Mouse (Mus musculus) gastrocnemius, postnatal 10 days (tissue): ENCODE results near the gene Peg3. TPM values are rescaled to one million over a fixed set of nuclear protein-coding genes. Genes with fewer than 3 reads are reported as not detected.
A peak's percentile ranks its signal among the peaks of the same experiment; 100 is the strongest.
"Not testable (repeated sequence)": the region's sequence is repeated elsewhere in the genome, so short reads cannot be mapped to it uniquely, and the experiment has no call there.

Experiments used
- DNase-seq: peaks from one replicate; pipeline ENCODE4 v3.0.0; 2021; ENCODE audit warnings: mixed read lengths
- long read RNA-seq, 2 experiments: library from polyadenylated mRNA; stranded (forward); transcript quantifications; one replicate each; pipeline ENCODE4 v2.0.0; 2021
- total RNA-seq, 2 experiments: library from RNA; stranded (reverse); gene quantifications; 2 replicates each; pipeline ENCODE4 v1.2.3; 2021

Gene Peg3
- total RNA-seq = 100 to 1,000 TPM; 160 to 196 TPM
- long read RNA-seq, experiment 1, full-length matches to known transcripts = 3 of 36 reads
- long read RNA-seq, experiment 1, partial matches to known transcripts = 0 of 36 reads
- long read RNA-seq, experiment 1, other reads (novel, unspliced or antisense) = 33 of 36 reads
- long read RNA-seq, experiment 2, partial matches to known transcripts = 0 of 15 reads
- long read RNA-seq, experiment 2, other reads (novel, unspliced or antisense) = 15 of 15 reads

DNA sequence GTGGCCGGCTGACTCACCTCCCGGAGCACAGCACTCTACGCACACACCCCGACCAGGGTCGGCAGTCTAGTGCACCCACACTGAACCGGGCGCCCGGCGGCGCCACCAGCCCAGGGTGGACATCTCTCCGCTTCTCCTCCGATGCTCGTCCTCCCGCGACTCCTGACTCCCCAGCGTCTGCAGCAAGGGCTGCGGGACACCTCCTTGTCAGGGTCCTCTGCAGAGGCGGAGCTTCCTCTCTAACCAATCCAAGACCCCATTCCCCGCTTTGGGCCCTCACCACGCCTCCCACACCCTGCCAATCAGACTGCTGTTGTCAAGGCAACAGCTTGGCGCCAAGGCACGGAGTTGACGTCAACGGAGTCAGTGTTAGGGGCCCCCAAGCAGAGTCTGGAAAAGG, at the start of gene Peg3, which contains the start of gene Usp29:
Peg3 (minus strand) TSS at position 191 of the 400 bp plus-strand sequence.
Usp29 (plus strand) TSS at position 338 of the 400 bp plus-strand sequence.
- DNase-seq = peak; percentile 83

DNA sequence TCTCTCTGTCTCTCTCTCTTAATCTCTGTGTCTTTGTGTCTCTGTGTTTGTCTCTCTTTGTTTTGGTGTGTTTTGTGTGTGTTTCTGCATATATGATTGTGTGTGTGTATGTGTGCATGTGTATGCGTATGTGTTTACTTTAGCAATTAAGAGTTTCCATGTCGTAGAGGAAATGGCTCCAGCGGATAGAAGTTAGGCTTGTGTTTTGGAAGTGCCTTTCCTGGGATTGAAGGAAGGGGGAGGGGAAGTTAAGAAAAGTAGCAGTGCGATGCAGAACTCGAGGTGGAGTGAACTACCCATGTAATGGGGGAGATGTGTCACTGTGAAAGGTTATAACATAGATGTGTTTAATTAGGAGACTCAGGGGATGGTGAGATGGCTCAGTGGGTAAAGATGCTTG, 48.9 kb upstream of the Peg3 start:
- DNase-seq = no peak

DNA sequence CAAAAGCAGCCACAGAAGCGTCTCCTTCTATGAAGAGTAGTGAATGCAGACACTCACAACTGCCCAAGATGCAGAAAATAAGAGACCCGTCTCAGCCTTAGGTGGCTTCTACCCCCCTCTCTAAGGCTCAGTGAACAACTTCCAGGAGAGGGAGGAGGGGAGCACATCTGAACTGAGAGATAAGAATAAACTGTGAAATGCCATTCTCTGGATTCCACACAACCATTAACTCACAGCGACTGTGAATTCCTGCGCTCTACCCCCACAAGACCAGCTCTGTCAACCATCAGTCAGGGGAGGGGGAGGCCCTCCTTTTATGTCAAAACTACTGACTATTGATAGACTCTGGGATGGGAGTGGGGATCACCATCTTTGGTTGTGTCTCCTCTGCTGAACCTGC, 47.5 kb upstream of the Peg3 start:
- DNase-seq = no peak

DNA sequence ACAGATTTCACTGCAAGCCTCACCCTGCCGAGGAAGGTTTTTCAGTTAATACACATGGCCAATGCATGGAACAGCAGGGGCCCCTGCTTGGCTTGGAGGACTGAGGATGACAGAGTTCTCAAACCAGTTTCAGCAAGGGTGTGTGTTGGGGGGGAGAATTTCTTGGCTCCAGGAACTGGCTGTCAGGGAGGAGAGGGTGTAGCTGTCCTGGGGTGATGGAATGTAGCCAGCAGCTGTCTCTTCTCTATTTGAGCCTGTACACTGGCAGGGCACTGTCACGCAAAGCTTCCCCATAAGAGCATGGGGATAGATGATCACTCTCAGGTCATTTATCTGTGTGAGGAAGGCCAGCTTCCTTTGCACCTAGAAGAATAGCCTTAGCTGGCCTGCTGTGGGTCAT, 46.9 kb upstream of the Peg3 start:
- DNase-seq = peak; percentile 30

DNA sequence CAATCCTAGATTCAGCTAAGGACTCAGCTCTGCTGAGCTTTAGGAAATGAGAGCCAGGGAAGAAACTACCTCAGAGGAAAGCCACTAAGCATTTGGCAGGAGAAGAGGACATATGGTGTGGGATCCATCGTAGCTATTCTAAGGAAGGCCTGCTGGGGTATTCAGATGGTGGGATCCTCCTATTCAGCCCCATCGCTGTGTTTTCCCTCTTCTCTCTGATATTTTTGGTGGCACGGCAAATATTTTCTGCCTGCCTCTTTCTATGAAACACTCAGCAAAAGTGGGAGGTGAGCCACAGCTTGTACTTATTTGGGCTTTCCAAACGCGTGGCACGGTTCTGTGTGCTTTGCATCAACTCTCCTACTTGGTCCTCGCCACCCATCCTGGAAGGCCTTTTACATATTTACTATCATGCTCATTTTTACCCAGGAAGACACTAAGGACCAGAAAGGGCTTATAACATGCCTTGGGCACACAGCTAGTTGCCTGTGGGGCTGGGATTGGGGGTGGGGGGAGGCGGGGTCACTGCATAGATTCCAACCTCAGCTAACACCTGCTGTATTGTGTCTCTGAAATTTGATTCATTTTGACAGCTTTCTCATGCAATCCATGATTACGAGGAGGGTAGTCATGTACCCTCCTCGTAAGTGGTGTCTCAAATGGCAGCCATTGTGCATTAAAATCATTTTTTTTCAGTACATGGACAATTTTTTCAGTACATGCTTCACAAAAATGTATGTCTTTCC, 46.3 kb upstream of the Peg3 start:
- DNase-seq = no peak

DNA sequence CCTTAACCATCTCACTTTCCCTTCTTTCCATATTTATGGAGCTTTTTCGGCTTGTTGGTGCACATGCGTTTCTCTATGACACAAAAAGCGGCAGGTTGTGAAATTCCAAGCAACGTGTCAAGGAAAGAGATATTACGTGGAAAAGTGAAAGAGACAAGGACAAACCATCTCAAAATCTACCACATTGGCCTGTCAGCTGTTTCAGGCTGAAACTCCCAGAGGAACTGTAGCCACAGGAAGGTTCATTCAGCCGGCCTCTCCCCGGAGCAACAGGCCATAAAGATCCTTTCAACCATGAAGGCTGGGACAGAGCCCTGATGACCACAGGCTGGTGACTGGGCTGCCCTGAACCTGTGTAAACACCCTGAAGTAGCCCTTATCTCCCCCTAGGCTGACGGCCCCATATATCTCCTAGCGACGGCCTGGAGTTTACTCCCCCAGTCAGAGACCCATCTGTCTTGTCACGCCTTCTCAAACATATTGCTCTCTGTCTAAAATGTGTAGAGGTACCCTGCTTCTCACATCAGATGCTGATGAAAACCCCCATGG, 43.7 kb upstream of the Peg3 start:
- DNase-seq = not testable (repeated sequence)

DNA sequence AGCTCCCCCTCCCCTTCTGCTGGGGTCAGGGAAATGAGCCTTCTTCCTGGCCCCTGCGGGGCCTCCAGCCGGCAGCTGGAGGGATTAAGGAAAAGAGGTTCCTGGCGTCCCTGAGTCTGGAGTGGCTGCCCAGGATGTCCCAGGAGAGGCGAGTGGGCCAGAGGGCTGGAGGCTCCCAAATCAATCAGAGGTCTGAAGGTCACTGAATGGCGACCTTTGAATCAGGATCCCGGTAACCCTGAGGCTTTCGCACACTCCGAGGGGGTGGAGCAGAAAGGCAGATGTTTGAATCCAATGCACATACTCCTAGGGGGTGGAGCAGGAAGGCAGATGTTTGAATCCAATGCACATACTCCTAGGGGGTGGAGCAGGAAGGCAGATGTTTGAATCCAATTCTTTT, 40.1 kb upstream of the Peg3 start:
- DNase-seq = peak; percentile 53

DNA sequence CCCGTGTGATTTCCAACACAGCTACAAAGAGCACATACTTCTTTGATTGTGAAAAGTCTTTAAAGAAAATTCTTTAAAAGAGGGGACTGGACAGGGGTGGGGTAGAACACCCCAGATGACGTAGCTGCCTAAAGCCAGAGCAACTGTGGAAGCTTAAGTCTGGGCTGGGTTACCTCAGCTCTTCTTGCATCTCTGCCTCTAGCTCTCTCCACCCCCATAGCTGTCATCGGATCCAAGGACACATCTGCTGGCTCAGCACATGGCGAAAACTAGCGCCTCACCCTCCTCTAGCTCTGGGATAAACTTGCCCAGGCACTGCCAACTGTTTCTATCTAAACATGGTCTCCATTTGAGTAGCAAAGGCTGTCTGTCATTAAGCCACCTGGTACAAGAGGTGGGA, 35.0 kb upstream of the Peg3 start:
- DNase-seq = no peak

DNA sequence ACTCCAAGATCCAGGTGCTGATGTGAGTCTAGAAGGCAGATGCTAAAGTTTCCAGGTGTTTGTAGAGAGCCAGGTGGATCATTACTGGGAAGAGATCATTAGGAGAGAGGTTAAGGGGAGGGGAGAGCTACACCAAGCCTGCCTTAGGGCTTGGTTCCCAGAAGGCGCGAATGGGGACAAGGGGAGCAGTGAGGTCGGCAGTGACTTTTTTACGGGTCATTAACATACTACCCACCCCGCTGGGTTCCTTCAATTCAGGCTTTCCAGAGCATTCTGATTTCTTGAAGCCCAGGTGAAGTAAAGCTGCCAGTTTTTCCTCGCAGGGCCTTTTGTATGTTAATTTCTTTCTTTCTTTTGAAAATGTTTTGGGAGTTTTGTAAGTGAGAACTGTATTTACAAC, 29.9 kb upstream of the Peg3 start:
- no peak for DNase-seq

DNA sequence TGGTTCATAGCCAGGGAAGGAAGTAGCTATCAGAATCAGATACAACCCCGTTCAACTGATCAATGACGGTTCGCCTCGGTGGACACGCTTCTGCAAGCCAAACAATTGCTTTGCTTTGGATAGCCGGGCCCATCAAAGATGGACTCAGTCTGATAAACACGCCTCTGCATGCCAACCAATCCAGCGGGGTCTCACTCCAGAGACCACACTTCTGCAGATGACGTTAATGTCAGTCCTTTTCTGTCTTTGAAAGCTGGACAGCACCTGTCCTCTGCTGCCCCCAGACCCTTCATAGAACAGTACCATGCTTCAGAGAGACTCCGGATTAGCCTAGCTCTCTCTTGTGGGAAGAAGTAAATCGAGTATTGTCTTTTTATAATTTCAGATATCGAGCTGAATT, 29.5 kb upstream of the Peg3 start:
- DNase-seq = no peak

DNA sequence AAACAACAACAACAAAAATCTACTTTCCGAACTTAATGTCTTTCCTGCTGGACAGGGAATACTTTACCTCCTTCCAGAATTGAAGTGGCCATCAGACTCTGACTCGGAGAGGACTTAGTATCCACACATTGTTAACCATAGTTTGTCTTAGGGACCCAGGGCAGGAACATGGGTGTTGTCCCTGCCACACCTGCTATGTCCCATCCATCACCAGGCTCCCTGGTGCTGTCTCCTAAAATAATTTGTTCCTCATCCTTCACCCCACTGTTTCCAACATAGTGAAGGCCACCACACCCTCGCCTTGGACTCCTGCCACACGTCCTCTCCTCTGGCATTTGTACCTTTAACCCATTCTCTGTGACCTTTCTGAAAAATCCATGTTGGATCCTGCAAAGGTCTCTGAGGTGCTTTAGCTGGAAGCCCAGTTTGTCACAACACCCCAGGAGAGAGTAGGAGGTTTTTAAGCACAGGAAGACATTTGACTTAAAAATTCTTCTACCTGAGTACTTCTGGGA, 26.6 kb upstream of the Peg3 start:
- DNase-seq = no peak

DNA sequence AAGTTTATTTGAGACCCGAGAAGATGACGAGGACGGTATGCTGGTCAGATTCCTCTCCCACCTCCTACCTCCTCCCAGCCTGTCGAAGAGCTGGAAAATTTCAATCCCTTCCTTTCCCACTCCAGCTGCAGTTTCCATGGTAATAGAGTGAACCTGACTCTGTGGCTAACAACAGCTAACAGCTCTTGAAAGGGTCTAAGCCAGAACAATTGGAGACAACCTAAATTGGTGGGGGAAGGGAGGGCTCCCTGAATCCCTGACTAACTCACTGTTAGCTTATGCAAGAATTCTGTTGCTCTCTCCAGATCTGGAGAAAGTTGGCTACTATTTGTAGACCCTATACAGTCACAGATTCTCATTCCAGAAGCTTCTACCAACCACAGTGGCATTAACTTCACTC, 23.2 kb upstream of the Peg3 start:
- DNase-seq = no peak

DNA sequence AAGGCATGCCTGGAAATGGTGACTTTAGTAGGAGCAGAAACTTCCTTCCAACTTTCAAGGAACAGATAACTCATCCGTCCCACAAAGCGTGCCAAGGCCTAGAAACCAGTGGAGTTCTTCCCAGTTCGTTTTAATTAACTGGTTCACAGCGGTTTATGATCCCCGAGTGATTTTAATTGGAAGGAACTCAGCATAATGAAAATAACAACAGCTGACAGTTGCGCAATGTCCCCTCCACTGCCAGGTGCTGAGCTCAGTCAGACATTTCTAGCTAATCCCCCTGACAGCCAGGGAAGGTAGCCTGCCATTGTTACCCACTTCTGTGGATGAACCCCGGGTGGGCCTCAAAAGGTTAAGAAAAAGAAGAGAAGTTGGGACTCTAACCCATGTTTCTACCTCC, 19.0 kb upstream of the Peg3 start:
- DNase-seq = peak; percentile 53

DNA sequence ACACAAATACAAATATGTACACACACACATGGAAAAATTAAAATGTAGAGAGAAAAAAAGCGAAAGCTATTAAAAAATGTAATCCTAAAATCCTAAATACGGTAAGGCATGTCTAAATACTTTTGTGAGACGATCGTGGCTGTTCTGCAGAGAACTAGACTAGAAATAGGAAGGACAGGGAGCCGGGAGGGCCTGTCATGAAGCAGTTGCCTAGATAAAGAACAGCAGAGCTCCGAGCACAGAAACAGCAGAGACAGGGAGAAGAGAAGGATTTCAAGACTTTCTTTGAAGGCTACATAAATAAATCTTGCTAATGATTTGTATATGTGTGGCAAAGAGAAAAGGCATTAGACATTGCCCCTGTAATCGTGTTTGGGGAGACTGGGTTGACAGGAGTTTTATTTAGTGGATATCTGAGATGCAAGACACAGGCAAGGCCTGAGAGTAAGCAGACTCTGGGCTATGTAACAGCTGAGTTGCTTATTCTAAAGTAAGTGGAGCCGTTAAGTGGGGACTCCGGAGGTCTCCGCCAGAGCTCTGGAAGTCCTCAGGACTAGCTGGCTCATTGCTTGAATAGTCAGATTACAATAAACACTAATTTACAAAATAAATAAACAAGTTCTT, 14.2 kb upstream of the Peg3 start:
- no peak for DNase-seq

DNA sequence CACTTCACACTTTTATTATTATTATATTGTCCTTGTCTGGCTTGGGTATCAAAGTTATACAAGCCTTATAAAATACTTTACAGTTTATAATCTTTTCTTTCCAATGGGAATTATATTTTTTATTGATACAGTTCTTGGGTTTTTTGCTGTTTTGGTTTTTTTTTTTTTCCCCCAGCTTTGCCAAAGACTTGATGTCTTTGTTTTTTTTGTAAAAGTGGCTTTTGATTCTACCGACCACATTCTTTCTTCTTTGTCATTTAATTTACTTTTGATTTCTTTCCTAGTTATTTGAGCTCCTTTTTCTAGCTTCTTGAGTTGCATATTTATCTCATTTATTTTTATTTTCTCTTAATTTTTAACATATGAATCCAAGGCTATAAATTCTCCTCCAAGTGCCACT, 5.8 kb upstream of the Peg3 start:
- no peak for DNase-seq

DNA sequence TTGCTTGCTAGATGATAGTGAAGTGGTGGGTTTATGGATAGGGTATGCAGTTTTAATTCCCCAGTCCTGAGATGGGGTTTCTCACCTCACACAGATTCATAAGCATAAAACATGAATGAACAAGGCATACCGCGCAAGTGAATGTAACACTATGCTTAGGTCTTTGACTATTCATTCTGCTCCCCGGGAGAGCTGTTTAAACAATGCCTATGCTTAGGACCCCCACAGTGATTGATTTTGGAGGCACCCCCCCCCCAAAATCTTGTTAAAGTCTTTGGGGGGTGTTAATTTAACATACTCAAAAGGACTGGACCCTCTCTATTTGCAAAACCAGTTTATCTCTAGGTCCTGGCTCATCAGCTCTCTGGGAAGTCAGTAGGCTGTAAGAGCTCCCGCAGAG, 1.7 kb upstream of the Peg3 start:
- no peak for DNase-seq

DNA sequence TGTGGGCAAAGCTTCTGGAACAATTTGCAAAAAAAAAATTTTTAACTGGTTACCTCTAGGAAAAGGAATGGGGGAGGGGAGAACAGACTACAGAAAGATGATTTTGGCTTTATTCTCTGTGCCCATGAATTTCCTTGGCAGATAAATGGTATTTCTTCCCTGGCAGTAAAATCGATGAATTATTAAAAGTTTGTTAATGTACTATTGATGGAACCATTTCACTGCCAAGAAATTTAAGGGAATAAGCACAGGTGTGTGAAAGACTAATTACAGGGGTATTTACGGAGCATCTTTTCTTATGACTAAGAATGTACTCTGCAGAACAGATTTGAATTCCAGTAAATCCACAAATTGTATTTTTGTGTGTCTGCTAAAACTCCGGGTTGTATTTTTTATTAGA, 1.1 kb upstream of the Peg3 start:
- no peak for DNase-seq

DNA sequence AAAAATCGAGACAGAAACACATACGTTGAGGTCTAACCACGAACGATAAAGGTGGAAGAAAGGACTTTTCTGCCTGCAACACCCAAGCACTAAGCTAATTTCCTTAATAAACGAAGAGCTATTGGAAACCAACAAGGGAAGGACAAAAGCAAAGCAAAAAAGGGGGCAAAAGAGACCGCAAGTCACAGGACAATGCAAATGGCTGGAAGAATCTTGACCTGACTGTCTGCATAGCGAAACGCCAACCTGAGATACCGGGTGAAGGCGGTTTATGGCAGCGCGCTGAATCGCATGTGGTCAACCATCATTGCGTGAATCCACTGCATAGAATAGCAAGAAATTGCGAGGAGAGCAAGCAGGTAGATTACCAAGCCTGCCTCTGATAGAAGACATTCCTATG, 570 bp upstream of the Peg3 start:
- no peak for DNase-seq

DNA sequence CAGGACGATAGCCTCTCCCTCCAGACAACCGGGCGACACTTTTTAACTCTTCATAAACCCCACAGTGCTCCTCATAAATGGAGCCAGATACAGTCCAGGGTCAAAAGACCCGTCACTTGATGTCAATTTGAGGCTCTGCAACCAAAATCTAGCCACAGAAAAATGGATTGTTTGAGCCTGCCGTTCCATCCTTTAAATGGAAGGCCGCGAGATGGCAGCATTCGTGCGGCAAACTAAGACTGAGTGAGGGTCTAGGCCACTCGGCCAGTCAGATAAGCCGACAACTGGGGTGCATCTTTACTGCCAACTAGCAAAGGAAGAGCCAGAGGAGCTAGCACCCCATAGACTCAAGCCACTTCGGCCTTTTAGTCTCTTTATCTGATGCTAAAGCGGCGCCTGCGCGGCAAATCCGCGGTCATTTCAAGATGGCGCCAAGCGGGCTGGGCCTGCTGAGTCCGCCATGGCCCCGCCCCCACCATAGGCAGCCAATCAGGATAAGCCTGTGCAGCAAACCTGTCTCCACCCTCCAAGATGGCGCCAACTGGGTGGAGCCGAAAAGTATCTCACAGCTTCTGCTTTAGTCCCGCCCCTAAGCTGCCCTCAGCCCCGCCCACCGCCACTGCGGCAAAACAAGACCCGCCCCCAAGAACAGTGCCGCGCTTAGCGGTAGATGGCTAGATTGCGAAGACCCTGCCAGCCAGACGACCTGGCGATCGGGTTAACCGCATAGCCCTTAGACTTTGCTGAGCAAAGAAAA, 992 bp downstream of the Peg3 start:
- peak; percentile 94 for DNase-seq

DNA sequence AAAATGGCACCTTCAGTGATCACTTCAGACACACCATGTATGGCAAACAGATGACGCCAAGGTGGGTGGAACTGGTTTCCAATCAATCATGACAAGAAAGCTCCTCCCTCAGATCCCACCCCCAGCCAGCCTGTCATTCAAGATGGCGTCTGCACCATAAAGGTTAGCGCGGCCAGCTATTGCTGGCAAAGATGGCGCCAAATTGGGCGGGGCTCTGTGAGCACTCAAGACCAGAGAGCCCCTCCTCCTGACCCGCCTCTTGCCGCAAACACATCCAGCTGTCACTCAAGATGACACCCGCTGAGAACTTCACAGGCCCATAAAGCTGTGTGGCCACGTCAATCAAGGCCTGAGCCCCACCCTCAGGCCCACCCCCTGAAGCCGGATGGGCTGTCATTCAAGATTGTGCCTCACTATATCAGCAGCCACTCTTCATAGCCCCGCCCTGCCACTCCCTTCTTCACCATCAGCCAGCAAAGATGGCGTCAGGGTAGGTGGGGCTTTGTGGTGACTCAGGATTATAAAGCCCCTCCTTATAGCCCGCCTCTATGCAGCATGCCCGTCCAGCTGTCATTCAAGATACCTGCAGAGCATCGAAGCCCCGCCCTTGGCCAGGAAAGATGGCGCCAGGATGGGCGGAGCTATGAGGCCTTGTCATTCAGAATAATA, 1.8 kb downstream of the Peg3 start:
- peak; percentile 79 for DNase-seq

DNA sequence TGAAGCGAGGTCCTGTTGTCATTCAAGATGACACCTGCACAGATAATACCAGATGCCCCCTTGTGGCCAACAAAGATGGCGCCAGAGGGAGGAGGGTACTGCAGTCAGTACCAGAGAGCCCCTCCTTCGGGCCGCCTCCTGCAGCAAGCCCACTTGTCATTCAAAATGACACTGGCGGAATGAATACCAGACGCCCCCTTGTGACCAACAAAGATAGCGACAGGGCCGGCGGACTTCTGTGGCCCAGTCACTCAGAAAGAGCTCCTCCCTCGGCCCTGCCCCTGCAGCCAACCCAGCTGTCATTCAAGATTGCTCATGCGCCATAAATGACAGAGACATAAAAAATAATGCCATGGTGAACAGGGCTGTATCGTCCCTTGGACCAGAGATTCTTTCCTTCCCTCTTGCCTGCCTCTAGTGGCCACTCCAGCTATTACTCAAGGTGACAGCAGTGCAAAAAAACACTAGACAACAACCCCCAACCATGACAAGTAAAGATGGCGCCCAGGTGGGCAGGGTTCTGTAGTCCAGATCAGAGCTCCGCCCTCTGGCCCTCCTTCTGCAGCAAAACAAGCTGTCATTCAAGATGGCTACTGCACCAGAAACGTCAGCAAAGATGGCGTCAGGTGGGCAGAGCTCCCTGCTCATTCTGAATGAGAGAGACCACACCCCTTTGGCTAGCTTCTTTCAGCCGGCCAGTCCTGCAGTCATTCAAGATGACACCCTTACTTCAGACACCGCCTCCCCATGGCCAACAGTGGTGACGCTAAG, 2.7 kb downstream of the Peg3 start:
- peak; percentile 73 for DNase-seq
